Mouse (Mus musculus): ENCODE data around the gene Pde4d.

Gene Pde4d

GRCm38 (mm10) chr13:109625466-109626129 is 1175.8 kb downstream of the Pde4d start:
- DNase-seq (ENCODE audit: low spot score) = no peak

GRCm38 (mm10) chr13:109627265-109627664 is 1177.5 kb downstream of the Pde4d start:
- DNase-seq (ENCODE audit: low spot score) = no peak

GRCm38 (mm10) chr13:109628606-109629005 is 1178.9 kb downstream of the Pde4d start:
- DNase-seq (ENCODE audit: low spot score) = no peak

GRCm38 (mm10) chr13:109629216-109629615 is 1179.5 kb downstream of the Pde4d start:
- no peak for DNase-seq (ENCODE audit: low spot score)

- DNase-seq (ENCODE audit: low spot score) = no peak
Measured at GRCm38 (mm10) chr13:109631399-109632026, 1181.8 kb downstream of the Pde4d start.

GRCm38 (mm10) chr13:109632387-109633036 is 1182.8 kb downstream of the Pde4d start:
- no peak for DNase-seq (ENCODE audit: low spot score)

GRCm38 (mm10) chr13:109633037-109633418 is 1183.3 kb downstream of the Pde4d start:
- no peak for DNase-seq (ENCODE audit: low spot score)

- DNase-seq (ENCODE audit: low spot score) = no peak
Measured at GRCm38 (mm10) chr13:109635901-109636520, 1186.3 kb downstream of the Pde4d start.

- no peak for DNase-seq (ENCODE audit: low spot score)
Measured at GRCm38 (mm10) chr13:109638273-109638672, 1188.5 kb downstream of the Pde4d start.

GRCm38 (mm10) chr13:109639286-109639685 is 1189.5 kb downstream of the Pde4d start:
- DNase-seq (ENCODE audit: low spot score) = no peak

GRCm38 (mm10) chr13:109641562-109641961 is 1191.8 kb downstream of the Pde4d start:
- DNase-seq (ENCODE audit: low spot score) = no peak

GRCm38 (mm10) chr13:109643419-109643818 is 1193.7 kb downstream of the Pde4d start:
- no peak for DNase-seq (ENCODE audit: low spot score)

- DNase-seq (ENCODE audit: low spot score) = no peak
Measured at GRCm38 (mm10) chr13:109644086-109644485, 1194.3 kb downstream of the Pde4d start.

- no peak for DNase-seq (ENCODE audit: low spot score)
Measured at GRCm38 (mm10) chr13:109645284-109645909, 1195.6 kb downstream of the Pde4d start.

GRCm38 (mm10) chr13:109645910-109646284 is 1196.1 kb downstream of the Pde4d start:
- no peak for DNase-seq (ENCODE audit: low spot score)

- no peak for DNase-seq (ENCODE audit: low spot score)
Measured at GRCm38 (mm10) chr13:109646597-109647232, 1197.0 kb downstream of the Pde4d start.

- DNase-seq (ENCODE audit: low spot score) = no peak
Measured at GRCm38 (mm10) chr13:109647479-109648199, 1197.9 kb downstream of the Pde4d start.

- DNase-seq (ENCODE audit: low spot score) = no peak
Measured at GRCm38 (mm10) chr13:109648311-109648710, 1198.6 kb downstream of the Pde4d start.

GRCm38 (mm10) chr13:109651790-109652605 is 1202.2 kb downstream of the Pde4d start:
- no peak for DNase-seq (ENCODE audit: low spot score)

- DNase-seq (ENCODE audit: low spot score) = no peak
Measured at GRCm38 (mm10) chr13:109652631-109653030, 1202.9 kb downstream of the Pde4d start.

Data from ovary, adult 18-20 months (tissue).